Mouse (Mus musculus) stomach, embryonic 16.5 days (tissue): ENCODE data around the gene Alk. TPM values are rescaled to one million over a fixed set of nuclear protein-coding genes. Genes with fewer than 3 reads are reported as not detected.

ENCODE experiments used
- ATAC-seq: fragments of 200-750 bp; cut with Nextera tagmentation; 2 replicates; pipeline ENCODE4 v1.8.0; 2017; ENCODE audit warnings: moderate number of reproducible peaks, moderate TSS enrichment; ENCODE audit not compliant: insufficient read depth, low FRiP score
- H3K27ac ChIP-seq: fragments of 300-500 bp; sonication (generic); 2 replicates; pipeline ENCODE4 v1.5.1; 2014; ENCODE audit warnings: low read length
- H3K27me3 ChIP-seq: fragments of 300-500 bp; sonication (generic); 2 replicates; pipeline ENCODE4 v1.6.1; 2014; ENCODE audit warnings: low read length, control low read depth, mixed read lengths; ENCODE audit not compliant: control insufficient read depth, insufficient read depth
- H3K36me3 ChIP-seq: fragments of 300-500 bp; sonication (generic); 2 replicates; pipeline ENCODE4 v1.6.1; 2014; ENCODE audit warnings: low read length; ENCODE audit not compliant: control insufficient read depth, insufficient read depth
- H3K4me1 ChIP-seq: fragments of 300-500 bp; sonication (generic); 2 replicates; pipeline ENCODE4 v1.6.1; 2014; ENCODE audit warnings: low read length, control low read depth, mixed read lengths; ENCODE audit not compliant: control insufficient read depth, insufficient read depth
- H3K4me2 ChIP-seq: fragments of 300-500 bp; sonication (generic); 2 replicates; pipeline ENCODE4 v1.6.1; 2014; ENCODE audit warnings: low read depth, low read length, mixed read lengths
- H3K4me3 ChIP-seq: fragments of 300-500 bp; sonication (generic); replicated peaks from 2 replicates; pipeline ENCODE4 v1.5.1; 2014; ENCODE audit warnings: mild to moderate bottlenecking, low read length
- H3K9ac ChIP-seq: fragments of 300-500 bp; sonication (generic); 2 replicates; pipeline ENCODE4 v1.6.1; 2014; ENCODE audit warnings: low read length
- H3K9me3 ChIP-seq: fragments of 300-500 bp; sonication (generic); replicated peaks from 2 replicates; pipeline ENCODE4 v1.6.1; 2016; ENCODE audit warnings: low read length, control low read depth; ENCODE audit not compliant: control insufficient read depth
- WGBS: fragments of 180-500 bp; shearing (Covaris S2); extraction: QIAGEN DNeasy Blood & Tissue Kit; methylation state at CpG from one replicate; pipeline ENCODE4 v1.1.7; 2014; 5-methylcytosine and 5-hydroxymethylcytosine counted together
- polyA plus RNA-seq: library from polyadenylated mRNA; unstranded; fragments of >200 nt; fragmentation: Nextera tagmentation; extraction: Ambion mirVana; gene quantifications from 2 replicates; pipeline ENCODE4 v1.2.1, GENCODE M21; 2015

Gene Alk
- polyA plus RNA-seq, 1 experiment from 2014 or later: 1.5 TPM

DNA sequence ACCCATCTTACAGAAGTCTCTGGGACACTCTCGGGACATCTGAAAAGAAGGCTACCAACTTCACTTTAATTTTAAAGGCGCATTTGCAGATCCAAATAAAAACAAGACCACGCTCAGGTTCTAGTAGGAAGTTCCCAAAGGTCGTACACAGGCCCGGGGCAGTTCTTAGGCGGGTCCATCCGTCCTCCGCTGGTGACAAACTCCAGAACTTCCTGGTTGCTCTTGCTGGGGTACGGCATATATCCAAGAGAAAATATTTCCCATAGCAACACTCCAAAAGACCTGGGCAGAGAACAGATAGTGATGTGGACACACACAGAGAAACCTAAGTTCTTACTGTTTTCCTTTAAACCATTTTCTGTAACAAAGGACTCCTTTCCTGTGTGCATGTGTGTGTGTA lies 729.6 kb downstream of the Alk start:
- H3K36me3 ChIP-seq: no peaks in the 10 kb centered on the region
- no peak overlapping the region for H3K4me2 ChIP-seq
- 79% methylated on average over 9 of the region's 9 CpGs for WGBS
- H3K4me3 ChIP-seq: no peak overlapping the region
- no peaks in the 10 kb centered on the region for H3K4me1 ChIP-seq
- no peak for ATAC-seq
- no peaks in the 10 kb centered on the region for H3K9me3 ChIP-seq
- no peak overlapping the region for H3K9ac ChIP-seq
- no peak overlapping the region for H3K27ac ChIP-seq
- H3K27me3 ChIP-seq: no peaks in the 10 kb centered on the region; the same call in 1 of the 2 replicates

DNA sequence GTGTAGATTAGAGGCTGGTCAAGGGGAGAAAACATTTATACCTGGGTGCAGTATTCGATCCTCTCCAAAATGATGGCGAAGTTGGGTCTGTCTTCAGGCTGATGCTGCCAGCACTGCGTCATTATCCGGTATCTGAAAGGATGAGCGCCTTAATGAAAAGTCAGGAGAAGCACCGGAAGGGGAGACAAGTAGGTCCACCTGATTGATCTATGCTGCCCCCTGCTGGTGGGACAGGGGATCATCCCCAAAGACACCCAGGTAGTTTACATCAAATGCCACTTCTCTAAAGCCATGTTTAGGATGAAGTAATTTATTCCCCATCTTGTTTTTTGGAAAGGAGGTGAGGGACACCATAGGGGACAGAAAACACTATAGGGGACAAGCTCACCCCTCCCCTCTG lies 730.4 kb downstream of the Alk start:
- no peak for ATAC-seq
- no peak overlapping the region for H3K9ac ChIP-seq
- WGBS: 40% methylated on average over 6 of the region's 6 CpGs
- no peak overlapping the region for H3K27ac ChIP-seq
- H3K9me3 ChIP-seq: no peaks in the 10 kb centered on the region
- H3K27me3 ChIP-seq: no peaks in the 10 kb centered on the region; the same call in 1 of the 2 replicates
- H3K4me3 ChIP-seq: no peak overlapping the region
- H3K36me3 ChIP-seq: no peaks in the 10 kb centered on the region
- no peaks in the 10 kb centered on the region for H3K4me1 ChIP-seq
- no peak overlapping the region for H3K4me2 ChIP-seq

DNA sequence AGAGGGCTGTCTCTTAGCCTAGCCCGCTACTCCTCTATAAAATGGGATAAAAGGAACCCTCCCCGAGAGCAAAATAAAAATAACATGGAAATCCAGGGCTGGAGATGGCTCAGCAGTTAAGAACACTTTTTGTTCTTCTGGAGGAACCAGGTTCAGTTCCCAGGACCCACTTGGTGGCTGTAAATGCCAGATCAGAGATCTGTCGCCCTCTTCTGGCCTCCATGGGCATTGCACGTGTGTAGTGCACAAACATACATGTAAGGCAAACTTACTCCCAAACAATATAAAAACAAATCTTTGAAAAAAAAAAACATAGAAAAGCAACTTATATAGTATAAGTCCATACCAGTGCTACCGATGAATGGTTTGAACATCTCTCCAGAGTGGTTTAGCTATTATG lies 731.5 kb downstream of the Alk start:
- no peaks in the 10 kb centered on the region for H3K36me3 ChIP-seq
- no peak overlapping the region for H3K9ac ChIP-seq
- H3K4me1 ChIP-seq: no peaks in the 10 kb centered on the region
- ATAC-seq: no peak
- WGBS: 69% methylated on average over 5 of the region's 5 CpGs
- no peak overlapping the region for H3K4me3 ChIP-seq
- H3K9me3 ChIP-seq: no peaks in the 10 kb centered on the region
- no peaks in the 10 kb centered on the region; the same call in 1 of the 2 replicates for H3K27me3 ChIP-seq
- H3K27ac ChIP-seq: no peak overlapping the region
- no peak overlapping the region for H3K4me2 ChIP-seq

DNA sequence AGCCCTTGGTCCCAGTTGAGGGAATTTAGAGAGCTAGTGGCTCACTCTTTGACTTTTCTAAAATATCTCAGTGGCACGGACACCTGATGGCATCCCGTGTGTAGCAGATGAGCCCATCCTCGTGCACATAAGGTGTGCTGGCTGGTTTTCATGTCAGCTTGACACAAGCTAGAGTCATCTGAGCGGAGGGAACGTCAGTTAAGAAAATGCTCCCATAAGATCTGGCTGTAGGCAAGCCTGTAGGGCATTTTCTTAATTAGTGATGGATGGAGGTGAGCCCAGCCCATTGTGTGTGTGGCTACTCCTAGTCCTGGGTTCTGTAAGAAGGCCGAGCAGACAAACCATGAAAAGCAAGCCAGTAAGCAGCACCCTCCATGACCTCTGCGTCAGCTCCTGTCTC lies 732.4 kb downstream of the Alk start:
- WGBS: 73% methylated on average over 7 of the region's 7 CpGs
- Histone ChIP-seq H3K36me3 (no peaks in the 10 kb centered on the region), H3K9me3 (no peaks in the 10 kb centered on the region), H3K9ac (no peak overlapping the region), H3K27ac (no peak overlapping the region), H3K4me3 (no peak overlapping the region), H3K4me1 (no peaks in the 10 kb centered on the region), H3K27me3 (no peaks in the 10 kb centered on the region; the same call in 1 of the 2 replicates), H3K4me2 (no peak overlapping the region)
- no peak for ATAC-seq

DNA sequence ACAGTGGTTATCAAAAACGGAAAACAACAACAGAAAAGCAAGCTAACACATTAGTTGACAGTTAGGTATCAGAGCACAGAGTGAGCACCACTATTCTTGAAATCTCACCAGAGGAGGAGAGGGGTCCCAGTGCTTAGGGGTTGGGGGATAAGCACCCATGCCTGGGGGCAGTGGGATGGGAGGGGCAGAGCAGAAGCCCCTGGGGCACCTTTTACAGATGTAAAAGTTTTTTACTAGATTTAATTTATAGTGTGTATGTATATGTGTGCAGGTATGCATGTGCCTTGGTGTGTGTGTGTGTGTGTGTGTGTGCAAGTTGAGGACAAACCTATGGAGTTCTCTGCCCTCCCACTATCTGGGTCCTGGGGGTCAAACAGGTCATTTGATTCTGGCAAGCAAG lies 733.8 kb downstream of the Alk start:
- Histone ChIP-seq H3K9ac (no peak overlapping the region), H3K36me3 (no peaks in the 10 kb centered on the region), H3K27ac (no peak overlapping the region), H3K4me3 (no peak overlapping the region), H3K27me3 (no peaks in the 10 kb centered on the region; the same call in 1 of the 2 replicates), H3K4me2 (no peak overlapping the region), H3K4me1 (no peaks in the 10 kb centered on the region), H3K9me3 (no peaks in the 10 kb centered on the region)
- WGBS: 89% methylated on average over 1 of the region's 1 CpGs
- ATAC-seq: no peak

DNA sequence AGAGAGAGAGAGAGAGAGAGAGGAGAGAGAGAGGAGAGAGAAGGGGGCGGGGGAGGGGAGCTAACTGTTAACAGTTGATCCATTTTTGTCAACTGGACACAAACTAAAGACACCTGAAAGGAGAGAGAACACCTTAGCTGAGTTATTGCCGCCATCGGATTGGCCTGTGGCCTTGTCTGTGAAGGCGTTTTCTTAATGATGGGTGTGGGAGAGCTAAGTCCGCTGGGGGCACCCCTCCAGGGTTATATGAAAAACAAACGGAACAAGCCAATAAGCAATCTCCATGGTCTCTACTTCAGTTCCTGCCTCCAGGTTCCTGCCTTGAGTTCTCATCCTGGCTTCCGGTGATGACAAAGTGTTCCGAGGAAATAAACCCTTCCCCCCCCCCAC lies 734.2 kb downstream of the Alk start:
- no peak overlapping the region for H3K27ac ChIP-seq
- H3K9me3 ChIP-seq: no peaks in the 10 kb centered on the region
- no peaks in the 10 kb centered on the region for H3K4me1 ChIP-seq
- no peak overlapping the region for H3K4me3 ChIP-seq
- 89% methylated on average over 8 of the region's 8 CpGs for WGBS
- H3K27me3 ChIP-seq: no peaks in the 10 kb centered on the region; the same call in 1 of the 2 replicates
- H3K36me3 ChIP-seq: no peaks in the 10 kb centered on the region
- no peak overlapping the region; the same call in 1 of the 2 replicates for H3K4me2 ChIP-seq
- ATAC-seq: no peak
- no peak overlapping the region for H3K9ac ChIP-seq

DNA sequence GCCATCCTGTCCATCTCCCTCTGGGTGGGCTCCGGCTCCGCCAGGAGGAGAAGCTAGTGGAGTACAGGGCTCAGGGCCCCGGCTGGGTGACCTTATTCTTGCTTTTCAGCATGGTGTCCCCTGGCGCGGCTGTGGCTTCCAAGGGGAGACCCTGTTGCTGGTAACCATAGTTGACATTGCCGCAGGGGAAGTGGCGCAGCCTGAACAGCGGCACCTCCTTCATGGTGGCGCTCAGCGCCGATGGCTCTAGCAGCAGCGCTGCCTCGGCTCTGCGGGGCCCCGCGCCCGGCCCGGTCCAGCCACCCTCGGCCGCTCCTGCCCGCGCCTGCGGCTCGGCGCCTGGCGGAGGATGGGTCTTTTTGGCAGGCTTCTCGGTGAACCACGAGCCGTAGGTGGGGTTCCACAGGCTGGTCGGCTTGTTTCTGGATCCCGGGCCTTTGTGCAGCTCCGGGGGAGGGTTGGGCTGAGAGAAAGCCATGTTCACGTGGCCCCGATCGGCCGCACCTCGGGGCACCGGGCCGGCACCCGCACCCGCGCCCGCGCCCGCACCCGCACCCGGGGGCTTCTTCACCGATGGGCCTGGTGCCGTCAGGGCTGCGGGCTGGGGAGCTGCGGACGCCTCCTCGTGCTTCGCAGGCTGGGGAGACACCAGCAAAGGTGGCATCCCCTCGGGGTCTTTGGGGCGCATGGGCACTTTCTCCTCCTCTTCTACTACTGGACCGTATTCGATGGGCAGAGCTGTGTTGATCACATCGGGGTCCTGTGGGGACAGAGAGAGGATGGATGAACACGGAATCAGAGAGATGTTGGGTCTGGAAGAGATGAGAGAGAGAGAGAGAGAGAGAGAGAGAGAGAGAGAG lies 734.8 kb downstream of the Alk start:
- ATAC-seq: 0 out of 2 replicates have a peak, but pooled peaks have one; percentile 56
- no peaks in the 10 kb centered on the region for H3K4me1 ChIP-seq
- H3K27ac ChIP-seq: no peak overlapping the region
- peak overlapping the region; percentile 72 for H3K9ac ChIP-seq
- 8% methylated on average over 60 of the region's 60 CpGs for WGBS
- peak overlapping the region; percentile 50 for H3K4me3 ChIP-seq
- H3K9me3 ChIP-seq: no peaks in the 10 kb centered on the region
- no peaks in the 10 kb centered on the region; the same call in 1 of the 2 replicates for H3K27me3 ChIP-seq
- peak overlapping the region; percentile 80 for H3K4me2 ChIP-seq
- H3K36me3 ChIP-seq: no peaks in the 10 kb centered on the region

DNA sequence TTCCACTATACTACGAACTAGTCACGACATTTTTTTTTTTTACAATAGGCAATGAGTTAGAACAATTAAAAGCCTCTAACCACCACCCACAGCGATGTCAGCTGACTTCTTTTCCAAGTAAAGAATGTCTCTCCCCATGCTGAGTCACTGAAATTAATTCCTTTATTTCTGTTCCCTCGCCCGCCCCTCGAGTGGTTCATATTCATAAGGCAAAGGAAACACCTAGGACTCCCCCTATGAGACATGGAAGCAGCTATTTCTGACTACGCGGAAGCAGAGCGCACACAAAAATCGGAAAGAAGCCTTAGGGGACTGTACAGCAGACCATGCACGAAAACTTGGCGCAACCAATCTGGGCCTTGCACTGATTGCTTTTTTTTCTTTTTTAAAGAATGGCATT lies 735.6 kb downstream of the Alk start:
- 89% methylated on average over 12 of the region's 12 CpGs for WGBS
- no peaks in the 10 kb centered on the region for H3K36me3 ChIP-seq
- no peak overlapping the region for H3K4me3 ChIP-seq
- no peak overlapping the region for H3K9ac ChIP-seq
- no peaks in the 10 kb centered on the region; the same call in 1 of the 2 replicates for H3K27me3 ChIP-seq
- H3K27ac ChIP-seq: no peak overlapping the region
- H3K4me1 ChIP-seq: no peaks in the 10 kb centered on the region
- H3K9me3 ChIP-seq: no peaks in the 10 kb centered on the region
- ATAC-seq: no peak
- H3K4me2 ChIP-seq: no peak overlapping the region

DNA sequence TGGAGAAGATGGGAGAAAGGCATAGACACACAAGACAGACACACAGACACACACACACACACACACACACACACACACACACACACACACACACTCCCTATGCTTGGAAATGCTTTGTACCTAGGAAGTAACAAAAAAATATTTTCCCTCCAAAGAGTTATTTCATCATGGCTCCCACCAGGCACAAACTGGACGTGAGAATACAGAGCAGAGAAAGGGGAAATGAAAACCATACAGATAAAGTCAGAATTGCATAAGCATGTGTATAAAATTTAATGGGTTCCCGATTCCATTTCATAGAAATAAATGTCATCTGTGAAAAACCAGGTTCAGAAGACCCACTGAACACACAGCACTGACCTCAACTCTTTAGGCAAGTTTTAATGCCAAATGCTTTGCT lies 736.5 kb downstream of the Alk start:
- no peaks in the 10 kb centered on the region for H3K9me3 ChIP-seq
- no peak overlapping the region for H3K27ac ChIP-seq
- WGBS: 89% methylated on average over 2 of the region's 2 CpGs
- no peak overlapping the region for H3K9ac ChIP-seq
- ATAC-seq: no peak
- no peaks in the 10 kb centered on the region for H3K4me1 ChIP-seq
- no peak overlapping the region for H3K4me3 ChIP-seq
- no peaks in the 10 kb centered on the region; the same call in 1 of the 2 replicates for H3K27me3 ChIP-seq
- no peak overlapping the region for H3K4me2 ChIP-seq
- H3K36me3 ChIP-seq: no peaks in the 10 kb centered on the region
